Mouse (Mus musculus) forebrain, embryonic 14.5 days (tissue): ENCODE measurements around the gene Lepr. TPM values are rescaled to one million over a fixed set of nuclear protein-coding genes. Genes with fewer than 3 reads are reported as not detected.

Source experiments
- ATAC-seq: fragments of 200-750 bp; cut with Nextera tagmentation; 2 replicates; pipeline ENCODE4 v1.8.0; 2017; ENCODE audit warnings: mild to moderate bottlenecking, moderate library complexity
- DNase-seq: peaks from one replicate; pipeline ENCODE4 v3.0.0-alpha.2; 2015; ENCODE audit warnings: low spot score
- H3K27ac ChIP-seq: fragments of 300-500 bp; sonication (generic); 2 replicates; pipeline ENCODE4 v1.5.1; 2014; ENCODE audit warnings: low read depth, mild to moderate bottlenecking, control low read depth, low read length, moderate library complexity
- H3K27me3 ChIP-seq: fragments of 300-500 bp; sonication (generic); replicated peaks from 2 replicates; pipeline ENCODE4 v1.6.1; 2014; ENCODE audit warnings: low read length, control low read depth, mixed read lengths; ENCODE audit not compliant: control insufficient read depth, insufficient read depth
- H3K36me3 ChIP-seq: fragments of 300-500 bp; sonication (generic); 2 replicates; pipeline ENCODE4 v1.6.1; 2014; ENCODE audit warnings: low read length, control low read depth; ENCODE audit not compliant: control insufficient read depth, insufficient read depth
- H3K4me1 ChIP-seq: fragments of 300-500 bp; sonication (generic); 2 replicates; pipeline ENCODE4 v1.6.1; 2014; ENCODE audit warnings: antibody characterized with exemption, low read length, control low read depth; ENCODE audit not compliant: control insufficient read depth, insufficient read depth
- H3K4me2 ChIP-seq: fragments of 300-500 bp; sonication (generic); 2 replicates; pipeline ENCODE4 v1.6.1; 2014; ENCODE audit warnings: mild to moderate bottlenecking, control low read depth, low read length
- H3K4me3 ChIP-seq: fragments of 300-500 bp; sonication (generic); 2 replicates; pipeline ENCODE4 v1.5.1; 2014; ENCODE audit warnings: low read depth, low read length, control low read depth
- H3K9ac ChIP-seq: fragments of 300-500 bp; sonication (generic); 2 replicates; pipeline ENCODE4 v1.6.1; 2014; ENCODE audit warnings: mild to moderate bottlenecking, low read length, control low read depth, moderate library complexity
- H3K9me3 ChIP-seq: fragments of 300-500 bp; sonication (generic); replicated peaks from 2 replicates; pipeline ENCODE4 v1.6.1; 2016; ENCODE audit warnings: low read length, control low read depth, mixed read lengths; ENCODE audit not compliant: control insufficient read depth
- WGBS: fragments of 180-500 bp; shearing (Covaris S2); extraction: QIAGEN DNeasy Blood & Tissue Kit; methylation state at CpG from one replicate; pipeline ENCODE4 v1.1.7; 2014; 5-methylcytosine and 5-hydroxymethylcytosine counted together
- polyA plus RNA-seq: library from polyadenylated mRNA; unstranded; fragments of >200 nt; fragmentation: Nextera tagmentation; extraction: Ambion mirVana; gene quantifications from 2 replicates; pipeline ENCODE4 v1.2.1, GENCODE M21; 2014

Gene Lepr
- polyA plus RNA-seq, 1 experiment from 2014 or later, result 3.6 TPM

GRCm38 (mm10) chr4:101689241-101689640 lies 28.0 kb upstream of the Lepr start:
- DNase-seq (no peak), ATAC-seq (no peak)
- no peak overlapping the region for H3K4me2 ChIP-seq
- H3K9ac ChIP-seq, result no peak overlapping the region
- H3K27me3 ChIP-seq, result no peaks in the 10 kb centered on the region
- H3K36me3 ChIP-seq, result no peaks in the 10 kb centered on the region
- 91% methylated on average over 4 of the region's 4 CpGs for WGBS
- no peak overlapping the region for H3K4me3 ChIP-seq
- H3K9me3 ChIP-seq, result no peaks in the 10 kb centered on the region
- no peaks in the 10 kb centered on the region for H3K4me1 ChIP-seq
- H3K27ac ChIP-seq, result no peak overlapping the region

GRCm38 (mm10) chr4:101689645-101690044 lies 27.6 kb upstream of the Lepr start:
- WGBS, result 81% methylated on average over 5 of the region's 5 CpGs
- H3K4me2 ChIP-seq, result no peak overlapping the region
- DNase-seq, result no peak
- H3K27me3 ChIP-seq, result no peaks in the 10 kb centered on the region
- ATAC-seq, result no peak
- H3K27ac ChIP-seq, result no peak overlapping the region
- no peaks in the 10 kb centered on the region for H3K36me3 ChIP-seq
- H3K9ac ChIP-seq, result no peak overlapping the region
- no peaks in the 10 kb centered on the region for H3K4me1 ChIP-seq
- H3K4me3 ChIP-seq, result no peak overlapping the region
- H3K9me3 ChIP-seq, result no peaks in the 10 kb centered on the region

- Histone ChIP-seq H3K9me3 (no peaks in the 10 kb centered on the region), H3K9ac (no peak overlapping the region), H3K4me2 (no peak overlapping the region), H3K27me3 (no peaks in the 10 kb centered on the region), H3K4me3 (no peak overlapping the region), H3K4me1 (no peaks in the 10 kb centered on the region), H3K27ac (no peak overlapping the region), H3K36me3 (no peaks in the 10 kb centered on the region)
- no peak for ATAC-seq
- DNase-seq, result no peak
- WGBS, result 87% methylated on average over 4 of the region's 4 CpGs
Observed at GRCm38 (mm10) chr4:101692892-101693291, 24.3 kb upstream of the Lepr start.

GRCm38 (mm10) chr4:101694529-101694928 lies 22.7 kb upstream of the Lepr start:
- Histone ChIP-seq H3K4me3 (no peak overlapping the region), H3K4me1 (no peaks in the 10 kb centered on the region), H3K27me3 (no peaks in the 10 kb centered on the region), H3K36me3 (no peaks in the 10 kb centered on the region), H3K9me3 (no peaks in the 10 kb centered on the region), H3K27ac (no peak overlapping the region), H3K4me2 (no peak overlapping the region), H3K9ac (no peak overlapping the region)
- no peak for ATAC-seq
- 84% methylated on average over 6 of the region's 6 CpGs for WGBS
- DNase-seq, result no peak

GRCm38 (mm10) chr4:101697236-101697635 lies 20.0 kb upstream of the Lepr start:
- no peak overlapping the region for H3K27ac ChIP-seq
- H3K9me3 ChIP-seq, result no peaks in the 10 kb centered on the region
- WGBS, result 81% methylated on average over 3 of the region's 3 CpGs
- DNase-seq (no peak), ATAC-seq (no peak)
- no peaks in the 10 kb centered on the region for H3K27me3 ChIP-seq
- H3K4me2 ChIP-seq, result no peak overlapping the region
- no peak overlapping the region for H3K4me3 ChIP-seq
- no peak overlapping the region for H3K9ac ChIP-seq
- no peaks in the 10 kb centered on the region for H3K36me3 ChIP-seq
- H3K4me1 ChIP-seq, result no peaks in the 10 kb centered on the region

- 94% methylated on average over 1 of the region's 1 CpGs for WGBS
- no peak overlapping the region for H3K4me3 ChIP-seq
- no peaks in the 10 kb centered on the region for H3K4me1 ChIP-seq
- H3K36me3 ChIP-seq, result no peaks in the 10 kb centered on the region
- no peak for ATAC-seq
- H3K9ac ChIP-seq, result no peak overlapping the region
- no peak overlapping the region for H3K4me2 ChIP-seq
- no peak for DNase-seq
- no peaks in the 10 kb centered on the region for H3K9me3 ChIP-seq
- no peaks in the 10 kb centered on the region for H3K27me3 ChIP-seq
- H3K27ac ChIP-seq, result no peak overlapping the region
Observed at GRCm38 (mm10) chr4:101699423-101699822, 17.8 kb upstream of the Lepr start.

GRCm38 (mm10) chr4:101700892-101701640 lies 16.1 kb upstream of the Lepr start:
- no peak for ATAC-seq
- no peak overlapping the region for H3K27ac ChIP-seq

GRCm38 (mm10) chr4:101705325-101705724 lies 11.9 kb upstream of the Lepr start:
- Histone ChIP-seq H3K4me1 (no peaks in the 10 kb centered on the region), H3K4me3 (no peak overlapping the region), H3K4me2 (no peak overlapping the region), H3K27me3 (no peaks in the 10 kb centered on the region), H3K27ac (no peak overlapping the region), H3K9ac (no peak overlapping the region), H3K9me3 (no peaks in the 10 kb centered on the region), H3K36me3 (no peaks in the 10 kb centered on the region)
- no peak for ATAC-seq
- WGBS, result 86% methylated on average over 9 of the region's 9 CpGs
- no peak for DNase-seq

More at GRCm38 (mm10) chr4:101700892-101701640, 16.1 kb upstream of the Lepr start:
- no peaks in the 10 kb centered on the region for H3K36me3 ChIP-seq
- H3K4me2 ChIP-seq, result no peak overlapping the region
- no peaks in the 10 kb centered on the region for H3K27me3 ChIP-seq
- WGBS, result 92% methylated on average over 14 of the region's 14 CpGs
- no peaks in the 10 kb centered on the region for H3K4me1 ChIP-seq
- H3K9me3 ChIP-seq, result no peaks in the 10 kb centered on the region
- H3K9ac ChIP-seq, result no peak overlapping the region
- no peak overlapping the region for H3K4me3 ChIP-seq
- DNase-seq, result no peak

GRCm38 (mm10) chr4:101707234-101707633 lies 10.0 kb upstream of the Lepr start:
- H3K9me3 ChIP-seq, result no peaks in the 10 kb centered on the region
- H3K9ac ChIP-seq, result no peak overlapping the region
- H3K4me2 ChIP-seq, result no peak overlapping the region
- no peak overlapping the region for H3K27ac ChIP-seq
- ATAC-seq, result no peak
- no peaks in the 10 kb centered on the region for H3K36me3 ChIP-seq
- no peaks in the 10 kb centered on the region for H3K27me3 ChIP-seq
- no peak overlapping the region for H3K4me3 ChIP-seq
- WGBS, result 71% methylated on average over 2 of the region's 2 CpGs
- H3K4me1 ChIP-seq, result no peaks in the 10 kb centered on the region
- no peak for DNase-seq
